Mouse (Mus musculus): Measurements from ENCODE around the gene Ccnj.

DNA sequence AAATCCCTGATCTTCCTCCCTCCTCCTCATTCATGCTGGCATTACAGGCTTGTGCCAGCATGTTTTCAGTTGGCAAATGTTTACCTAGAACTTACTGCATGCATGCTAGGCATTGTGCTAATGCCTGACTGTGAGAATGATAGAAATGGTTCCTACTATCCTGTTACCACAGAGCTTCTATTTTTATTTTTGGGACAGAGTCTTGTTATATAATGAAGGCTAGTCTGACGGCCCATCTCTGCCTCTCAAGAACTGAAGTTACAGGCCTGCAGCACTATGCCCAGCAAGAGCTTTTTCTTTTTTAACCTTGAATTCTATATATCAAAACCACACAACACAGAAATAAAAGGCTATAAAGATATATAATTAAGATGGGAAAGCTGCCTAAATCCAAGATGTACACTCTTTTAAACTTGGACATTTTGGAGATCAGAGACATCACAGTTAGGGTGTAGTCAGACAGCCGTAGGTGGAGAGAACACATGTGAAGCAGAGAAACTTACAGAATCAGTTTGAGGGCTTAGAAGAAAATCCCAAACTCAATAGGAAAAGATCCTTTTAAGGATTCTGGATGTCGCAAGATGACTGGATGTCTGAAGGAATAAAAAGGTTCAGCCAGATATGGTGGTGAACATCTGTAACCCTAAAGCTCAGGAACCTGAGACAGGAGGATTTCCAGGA, 38.5 kb downstream of the Ccnj start:
- TF ChIP-seq CTCF (IDR thresholded peaks at IDR 0.05; ENCODE audit: extremely low read depth, insufficient read depth, insufficient read length, insufficient replicate concordance): no peak
- TF ChIP-seq POLR2A (IDR thresholded peaks at IDR 0.05; ENCODE audit: low read depth, low read length): no peak

Measured in spleen, adult 2 months (tissue).